Mouse (Mus musculus): ENCODE data around the gene Skida1. TPM values are rescaled to one million over a fixed set of nuclear protein-coding genes. Genes with fewer than 3 reads are reported as not detected.

Skida1 gene
- polyA plus RNA-seq, 1 experiment from 2014 or later = 9.8 TPM

DNA sequence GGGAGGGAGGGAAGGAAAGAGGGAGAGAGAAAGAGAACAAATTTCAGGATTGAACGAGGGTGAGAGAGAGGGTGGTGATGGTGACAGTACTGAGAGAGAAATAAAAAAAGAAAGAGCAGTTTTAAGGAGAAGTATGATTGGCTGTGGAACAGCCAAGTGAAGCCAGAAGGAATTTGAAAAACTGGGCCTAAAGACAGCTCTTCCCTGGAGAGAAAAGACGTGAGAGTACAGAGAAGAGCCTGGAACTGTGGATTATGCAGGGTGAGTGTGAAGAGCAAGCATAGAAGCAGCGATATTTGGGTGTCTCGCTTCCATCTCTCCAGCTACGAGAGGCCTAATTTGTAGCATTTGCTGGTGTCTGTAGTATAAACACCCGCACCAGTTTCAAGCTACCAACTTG lies 37.6 kb downstream of the Skida1 start:
- H3K4me3 ChIP-seq (replicated peaks; ENCODE audit: low read length) = no peak overlapping the region
- no peaks in the 10 kb centered on the region for H3K36me3 ChIP-seq (ENCODE audit: control insufficient read depth, insufficient read depth)
- H3K27me3 ChIP-seq (replicated peaks; ENCODE audit: control insufficient read depth, insufficient read depth, low read length) = no peaks in the 10 kb centered on the region
- no peak overlapping the region for H3K4me2 ChIP-seq (ENCODE audit: low read length)
- ATAC-seq = peak; percentile 75
- H3K27ac ChIP-seq (ENCODE audit: low read length) = no peak overlapping the region
- WGBS = 86% methylated on average over 6 of the region's 6 CpGs
- H3K9me3 ChIP-seq (ENCODE audit: control insufficient read depth, low read length) = no peaks in the 10 kb centered on the region
- H3K4me1 ChIP-seq (replicated peaks; ENCODE audit: control insufficient read depth, insufficient read depth, low read length) = no peaks in the 10 kb centered on the region
- no peak overlapping the region for H3K9ac ChIP-seq (replicated peaks; ENCODE audit: low read depth, low read length)

DNA sequence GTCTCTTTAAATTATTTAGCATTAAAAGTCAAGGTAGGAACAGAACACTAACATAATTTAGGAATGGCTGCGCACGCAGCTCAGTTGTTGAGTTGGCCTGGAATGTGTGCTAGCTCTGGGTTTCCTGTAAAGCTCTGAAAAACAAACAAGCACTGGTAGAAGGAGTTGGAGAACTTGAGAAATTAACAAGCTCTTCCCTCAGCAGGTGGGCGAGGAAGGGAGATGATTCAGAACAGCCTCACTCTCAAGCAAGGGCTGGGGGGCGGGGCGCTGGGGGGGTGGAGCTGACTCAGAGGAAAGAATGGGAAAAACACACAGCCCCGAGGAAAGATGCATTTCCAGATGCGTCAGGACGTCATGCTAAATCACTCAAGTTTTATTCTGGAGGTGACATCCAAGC lies 43.7 kb downstream of the Skida1 start:
- Histone ChIP-seq H3K27me3 (replicated peaks; ENCODE audit: control insufficient read depth, insufficient read depth, low read length) (no peaks in the 10 kb centered on the region), H3K36me3 (ENCODE audit: control insufficient read depth, insufficient read depth) (no peaks in the 10 kb centered on the region), H3K9me3 (ENCODE audit: control insufficient read depth, low read length) (no peaks in the 10 kb centered on the region), H3K9ac (replicated peaks; ENCODE audit: low read depth, low read length) (no peak overlapping the region), H3K4me3 (replicated peaks; ENCODE audit: low read length) (no peak overlapping the region), H3K4me2 (ENCODE audit: low read length) (no peak overlapping the region), H3K4me1 (replicated peaks; ENCODE audit: control insufficient read depth, insufficient read depth, low read length) (no peaks in the 10 kb centered on the region), H3K27ac (ENCODE audit: low read length) (no peak overlapping the region)
- ATAC-seq = no peak
- WGBS = 36% methylated on average over 8 of the region's 8 CpGs

DNA sequence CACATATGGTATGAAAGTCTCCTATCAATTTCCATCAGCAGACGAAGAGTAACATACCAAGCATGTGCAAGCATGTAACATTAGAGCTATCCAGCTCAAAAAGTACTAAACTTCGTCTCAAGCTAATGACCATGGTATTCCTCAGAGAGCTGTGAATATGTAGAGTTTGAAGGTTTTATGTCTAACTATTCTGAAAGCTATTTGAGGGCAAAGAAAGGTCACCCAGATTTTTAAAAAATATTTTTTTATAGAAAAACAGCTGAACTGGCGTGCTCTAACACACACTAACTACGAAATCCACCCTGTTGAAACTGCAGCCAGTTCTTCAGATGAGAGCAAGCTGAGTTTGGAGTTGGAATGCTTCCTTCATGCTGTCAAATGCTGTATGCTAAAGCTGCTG lies 44.6 kb downstream of the Skida1 start:
- no peak for ATAC-seq
- no peak overlapping the region for H3K4me3 ChIP-seq (replicated peaks; ENCODE audit: low read length)
- H3K27me3 ChIP-seq (replicated peaks; ENCODE audit: control insufficient read depth, insufficient read depth, low read length) = no peaks in the 10 kb centered on the region
- H3K27ac ChIP-seq (ENCODE audit: low read length) = no peak overlapping the region
- no peaks in the 10 kb centered on the region for H3K9me3 ChIP-seq (ENCODE audit: control insufficient read depth, low read length)
- whole genome bisulfite sequencing = 89% methylated on average over 4 of the region's 4 CpGs
- no peaks in the 10 kb centered on the region for H3K4me1 ChIP-seq (replicated peaks; ENCODE audit: control insufficient read depth, insufficient read depth, low read length)
- no peak overlapping the region for H3K4me2 ChIP-seq (ENCODE audit: low read length)
- H3K36me3 ChIP-seq (ENCODE audit: control insufficient read depth, insufficient read depth) = no peaks in the 10 kb centered on the region
- H3K9ac ChIP-seq (replicated peaks; ENCODE audit: low read depth, low read length) = no peak overlapping the region

DNA sequence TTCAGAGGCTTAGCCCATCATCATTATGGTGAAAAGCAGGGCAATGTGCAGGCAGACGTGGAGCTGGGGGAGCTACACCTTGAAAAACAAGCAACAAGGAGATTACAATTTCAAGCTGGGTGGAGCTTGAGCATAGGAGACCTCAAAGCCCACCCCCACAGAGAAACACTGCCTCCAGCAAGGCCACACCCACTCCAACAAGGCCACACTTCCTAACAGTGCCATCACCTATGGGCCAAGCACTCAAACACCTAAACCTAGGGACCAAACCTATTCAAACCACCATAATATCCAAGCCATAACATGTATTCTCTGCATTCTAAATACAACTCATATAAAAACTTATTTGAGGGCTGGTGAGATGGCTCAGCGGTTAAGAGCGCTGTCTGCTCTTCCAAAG lies 46.5 kb downstream of the Skida1 start:
- H3K4me3 ChIP-seq (replicated peaks; ENCODE audit: low read length) = no peak overlapping the region
- H3K4me2 ChIP-seq (ENCODE audit: low read length) = no peak overlapping the region
- H3K9ac ChIP-seq (replicated peaks; ENCODE audit: low read depth, low read length) = no peak overlapping the region
- H3K4me1 ChIP-seq (replicated peaks; ENCODE audit: control insufficient read depth, insufficient read depth, low read length) = no peaks in the 10 kb centered on the region
- H3K27ac ChIP-seq (ENCODE audit: low read length) = no peak overlapping the region
- no peaks in the 10 kb centered on the region for H3K9me3 ChIP-seq (ENCODE audit: control insufficient read depth, low read length)
- ATAC-seq = no peak
- H3K27me3 ChIP-seq (replicated peaks; ENCODE audit: control insufficient read depth, insufficient read depth, low read length) = no peaks in the 10 kb centered on the region
- 89% methylated on average over 3 of the region's 3 CpGs for WGBS
- no peaks in the 10 kb centered on the region for H3K36me3 ChIP-seq (ENCODE audit: control insufficient read depth, insufficient read depth)

DNA sequence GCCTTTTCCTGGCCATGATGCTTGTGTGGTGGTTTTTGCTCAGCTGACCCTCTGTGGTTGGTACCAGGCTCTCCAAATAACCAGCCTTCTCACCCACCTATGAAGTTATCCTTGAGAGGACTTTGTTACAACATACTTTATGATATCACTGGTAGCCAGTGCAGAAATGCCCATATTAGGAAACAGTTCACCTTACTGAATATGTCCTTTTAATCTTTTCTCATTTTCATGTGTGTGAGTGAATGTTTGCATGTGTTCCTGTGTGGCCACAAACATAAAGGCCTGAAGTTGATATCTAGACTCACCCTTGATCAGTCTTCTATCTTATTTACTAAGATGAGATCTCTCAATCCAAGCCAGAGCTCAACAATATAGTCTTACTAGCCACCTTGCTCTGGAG lies 52.0 kb downstream of the Skida1 start, which contains the start of gene H2al2a:
Gene H2al2a (minus strand): TSS at position 101 of the 400 bp plus-strand sequence.
- no peak within 1 kb of the TSS for H3K27ac ChIP-seq (ENCODE audit: low read length)

More for the DNA sequence above, 52.0 kb downstream of the Skida1 start, which contains the start of gene H2al2a:
- Histone ChIP-seq H3K36me3 (ENCODE audit: control insufficient read depth, insufficient read depth) (no peaks in the 10 kb centered on the region), H3K4me3 (replicated peaks; ENCODE audit: low read length) (no peak within 1 kb of the TSS), H3K27me3 (replicated peaks; ENCODE audit: control insufficient read depth, insufficient read depth, low read length) (no peaks in the 10 kb centered on the region), H3K9ac (replicated peaks; ENCODE audit: low read depth, low read length) (no peak within 1 kb of the TSS), H3K9me3 (ENCODE audit: control insufficient read depth, low read length) (no peaks in the 10 kb centered on the region), H3K4me1 (replicated peaks; ENCODE audit: control insufficient read depth, insufficient read depth, low read length) (no peaks in the 10 kb centered on the region), H3K4me2 (ENCODE audit: low read length) (no peak within 1 kb of the TSS)
- ATAC-seq = no peak

Small RNA genes lying within 50 kb of the gene (microRNA-seq; reads per million reads assigned to microRNA genes)
- gene Mir7655 = 5.4 reads per million, percentile 22 among the genes with 10 or more reads in this experiment

Other genes with a start within 250 kb of the Skida1 start
- not detected in 2 replicates for gene H2al2a, start 52.1 kb downstream of the Skida1 start, polyA plus RNA-seq (2015; fragmentation: Nextera tagmentation; extraction: Ambion mirVana)
- 9.6 and 14.1 TPM in 2 replicates for gene A930004D18Rik, start 11.3 kb downstream of the Skida1 start, polyA plus RNA-seq (2015; fragmentation: Nextera tagmentation; extraction: Ambion mirVana)
- gene Mllt10, start 6.2 kb upstream of the Skida1 start, polyA plus RNA-seq (2015; fragmentation: Nextera tagmentation; extraction: Ambion mirVana) = 53.8 and 56.0 TPM in 2 replicates

Data from forebrain, embryonic 16.5 days (tissue).